Mouse (Mus musculus) adrenal gland, adult 18-20 months (tissue): ENCODE results near the gene Sdr9c7. TPM values are rescaled to one million over a fixed set of nuclear protein-coding genes. Genes with fewer than 3 reads are reported as not detected.

Source experiments
- DNase-seq, 2 experiments: peaks; one replicate each; pipeline ENCODE4 v3.0.0; 2021 to 2022; ENCODE audit warnings: low spot score in 2 of 2
- total RNA-seq, 2 experiments: library from RNA; stranded (reverse); gene quantifications; 1 replicate in 1 of 2; 2 replicates in 1 of 2; pipeline ENCODE4 v1.2.3; 2021

The Sdr9c7 gene
- total RNA-seq, 2 experiments from 2014 or later, result 0.32 to 2.7 TPM

- no peak for DNase-seq
Measured at GRCm38 (mm10) chr10:127959161-127959679, 60.9 kb downstream of the Sdr9c7 start.

Other genes with a start within 250 kb of the Sdr9c7 start
- gene Nemp1, start 231.6 kb upstream of the Sdr9c7 start, total RNA-seq, result 1 to 10 TPM; 5.0 to 5.4 TPM
- gene Nab2, start 229.9 kb upstream of the Sdr9c7 start, total RNA-seq, result 10 to 100 TPM; 23.4 to 38.0 TPM
- gene Myo1a, start 193.3 kb upstream of the Sdr9c7 start, total RNA-seq, result 10 to 100 TPM in 1 of 2 experiments, under 1 TPM in 1; 0.83 to 35.2 TPM
- not detected for gene Tac2, start 174.0 kb upstream of the Sdr9c7 start, total RNA-seq
- 10 to 100 TPM; 12.3 to 13.1 TPM for gene Zbtb39, start 159.0 kb upstream of the Sdr9c7 start, total RNA-seq
- gene Gpr182, start 146.8 kb upstream of the Sdr9c7 start, total RNA-seq, result 10 to 100 TPM in 1 of 2 experiments, 1 to 10 TPM in 1; 4.6 to 11.4 TPM
- gene Rdh1, start 138.8 kb upstream of the Sdr9c7 start, total RNA-seq, result 1 to 10 TPM; 2.4 to 5.9 TPM
- gene Rdh16f1, start 138.7 kb upstream of the Sdr9c7 start, total RNA-seq, result 1 to 10 TPM; 3.9 to 7.3 TPM
- under 1 TPM in 1 of 2 experiments, not detected in 1; 0.27 TPM for gene Rdh9, start 122.1 kb upstream of the Sdr9c7 start, total RNA-seq
- 1 to 10 TPM in 1 of 2 experiments, under 1 TPM in 1; 0.93 to 4.0 TPM for gene Rdh16, start 97.4 kb upstream of the Sdr9c7 start, total RNA-seq
- not detected for gene Rdh19, start 48.6 kb upstream of the Sdr9c7 start, total RNA-seq
- gene Rdh16f2, start 32.0 kb upstream of the Sdr9c7 start, total RNA-seq, result under 1 TPM in 1 of 2 experiments, not detected in 1; 0.33 TPM
- gene Rdh7, start 9.7 kb upstream of the Sdr9c7 start, total RNA-seq, result not detected
- not detected for gene Hsd17b6, start 109.1 kb downstream of the Sdr9c7 start, total RNA-seq
- 1 to 10 TPM; 2.8 to 3.5 TPM for gene Prim1, start 116.7 kb downstream of the Sdr9c7 start, total RNA-seq
- 100 to 1,000 TPM; 612 to 654 TPM for gene Naca, start 137.1 kb downstream of the Sdr9c7 start, total RNA-seq
- gene Ptges3, start 160.4 kb downstream of the Sdr9c7 start, total RNA-seq, result 100 to 1,000 TPM; 228 to 248 TPM
- 1,000 to 10,000 TPM; 2,783 to 4,328 TPM for gene Atp5b, start 184.8 kb downstream of the Sdr9c7 start, total RNA-seq
- 10 to 100 TPM; 35.6 to 45.3 TPM for gene Baz2a, start 193.1 kb downstream of the Sdr9c7 start, total RNA-seq